Mouse (Mus musculus) left cerebral cortex, adult 9 months (tissue): ENCODE data around the gene Atg16l2.
A peak's percentile ranks its signal among the peaks of the same experiment; 100 is the strongest.

ENCODE experiments used
- DNase-seq, 2 experiments: peaks; one replicate each; pipeline ENCODE4 v3.0.0; 2022; ENCODE audit warnings: low spot score in 2 of 2

Gene Atg16l2

GRCm38 (mm10) chr7:101321218-101321827, 19.3 kb upstream of the Atg16l2 start:
- no peak for DNase-seq

GRCm38 (mm10) chr7:101320399-101321217, 18.6 kb upstream of the Atg16l2 start:
- no peak for DNase-seq

GRCm38 (mm10) chr7:101319796-101320195, 17.7 kb upstream of the Atg16l2 start:
- no peak for DNase-seq

GRCm38 (mm10) chr7:101318848-101319247, 16.8 kb upstream of the Atg16l2 start:
- no peak for DNase-seq

GRCm38 (mm10) chr7:101317014-101317413, 15.0 kb upstream of the Atg16l2 start, which contains the start of gene Stard10:
Gene Stard10, plus strand, starts transcription at chr7:101317086.
- no peak for DNase-seq

- DNase-seq, result no peak
Observed at GRCm38 (mm10) chr7:101316591-101317001, 14.5 kb upstream of the Atg16l2 start.

GRCm38 (mm10) chr7:101315699-101316098, 13.6 kb upstream of the Atg16l2 start:
- no peak for DNase-seq

- peak; percentile 73 to 76 for DNase-seq
Observed at GRCm38 (mm10) chr7:101314396-101314795, 12.3 kb upstream of the Atg16l2 start.

GRCm38 (mm10) chr7:101313033-101313432, 11.0 kb upstream of the Atg16l2 start:
- no peak for DNase-seq

- DNase-seq, result no peak
Observed at GRCm38 (mm10) chr7:101311061-101311460, 9.0 kb upstream of the Atg16l2 start.

GRCm38 (mm10) chr7:101310327-101311028, 8.4 kb upstream of the Atg16l2 start:
- peak; percentile 95 to 99 for DNase-seq

GRCm38 (mm10) chr7:101309985-101310326, 7.9 kb upstream of the Atg16l2 start:
- no peak for DNase-seq

- DNase-seq, result no peak
Observed at GRCm38 (mm10) chr7:101306841-101307240, 4.8 kb upstream of the Atg16l2 start.

- DNase-seq, result no peak
Observed at GRCm38 (mm10) chr7:101302691-101303090, 640 bp upstream of the Atg16l2 start.

- peak in 1 of 2 experiments; percentile 42 for DNase-seq
Observed at GRCm38 (mm10) chr7:101301361-101301880, 630 bp downstream of the Atg16l2 start.

GRCm38 (mm10) chr7:101298375-101298774, 3.7 kb downstream of the Atg16l2 start:
- DNase-seq, result no peak

GRCm38 (mm10) chr7:101297023-101297405, 5.0 kb downstream of the Atg16l2 start:
- DNase-seq, result no peak

GRCm38 (mm10) chr7:101296252-101297022, 5.6 kb downstream of the Atg16l2 start:
- DNase-seq, result peak; percentile 76 to 89

- DNase-seq, result no peak
Observed at GRCm38 (mm10) chr7:101295438-101295837, 6.6 kb downstream of the Atg16l2 start.

GRCm38 (mm10) chr7:101293611-101294010, 8.4 kb downstream of the Atg16l2 start:
- DNase-seq, result no peak

- DNase-seq, result no peak
Observed at GRCm38 (mm10) chr7:101293138-101293537, 8.9 kb downstream of the Atg16l2 start.

GRCm38 (mm10) chr7:101292696-101293095, 9.4 kb downstream of the Atg16l2 start:
- no peak for DNase-seq
